Mouse (Mus musculus) adrenal gland, postnatal 25 days (tissue): ENCODE data around the gene Znrf4. TPM values are rescaled to one million over a fixed set of nuclear protein-coding genes. Genes with fewer than 3 reads are reported as not detected.

Experiments used
- DNase-seq: peaks from one replicate; pipeline ENCODE4 v3.0.0; 2021; ENCODE audit warnings: mixed read lengths
- long read RNA-seq: library from polyadenylated mRNA; stranded (forward); transcript quantifications from one replicate; pipeline ENCODE4 v2.0.0, GENCODE M21; 2021
- total RNA-seq: library from RNA; stranded (reverse); gene quantifications from 2 replicates; pipeline ENCODE4 v1.2.3, GENCODE M21; 2021

Znrf4 gene
- total RNA-seq, result not detected in 2 replicates
- long read RNA-seq, result 0 reads

DNA sequence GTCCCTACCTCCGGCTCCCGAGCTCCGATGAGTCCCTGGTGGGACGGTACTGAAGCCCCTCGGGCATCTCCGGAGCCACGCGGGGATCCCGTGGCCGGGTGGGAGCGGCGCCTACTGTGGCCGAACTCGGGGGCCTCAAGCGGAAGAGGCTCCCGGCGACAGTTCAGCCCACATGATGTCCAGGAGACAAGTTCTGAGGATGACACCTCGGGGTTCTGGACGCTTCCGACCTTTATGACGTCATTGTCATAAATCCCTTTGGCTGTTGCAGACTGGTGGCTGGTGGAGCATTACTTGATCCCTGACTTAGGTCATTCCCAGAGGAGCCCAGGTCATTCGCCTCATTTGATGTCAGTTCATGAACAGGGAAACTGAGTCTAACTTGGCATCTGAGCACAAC is at the start of gene Znrf4:
Gene Znrf4 (minus strand): TSS at position 122 of the 400 bp plus-strand sequence.
- no peak for DNase-seq

DNA sequence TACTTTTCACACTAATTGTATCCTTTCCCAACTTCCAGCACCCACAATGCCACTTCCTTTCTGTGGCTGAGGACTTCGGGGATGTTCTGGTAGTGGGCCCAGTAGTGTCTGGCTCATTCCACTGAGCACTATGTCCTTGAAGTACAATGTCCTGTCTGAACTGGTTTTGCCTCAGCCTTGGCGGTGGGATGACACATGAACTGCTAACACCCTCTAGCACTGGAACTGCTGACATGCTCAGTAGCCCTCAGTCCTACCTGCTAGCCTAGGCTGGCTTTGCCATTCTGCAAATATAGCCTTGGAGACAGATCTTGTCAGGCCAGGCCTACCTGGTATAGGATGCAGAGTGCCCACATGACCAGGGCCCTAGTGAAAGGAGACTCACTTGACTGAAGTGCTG is 49.6 kb upstream of the Znrf4 start:
- peak; percentile 31 for DNase-seq

DNA sequence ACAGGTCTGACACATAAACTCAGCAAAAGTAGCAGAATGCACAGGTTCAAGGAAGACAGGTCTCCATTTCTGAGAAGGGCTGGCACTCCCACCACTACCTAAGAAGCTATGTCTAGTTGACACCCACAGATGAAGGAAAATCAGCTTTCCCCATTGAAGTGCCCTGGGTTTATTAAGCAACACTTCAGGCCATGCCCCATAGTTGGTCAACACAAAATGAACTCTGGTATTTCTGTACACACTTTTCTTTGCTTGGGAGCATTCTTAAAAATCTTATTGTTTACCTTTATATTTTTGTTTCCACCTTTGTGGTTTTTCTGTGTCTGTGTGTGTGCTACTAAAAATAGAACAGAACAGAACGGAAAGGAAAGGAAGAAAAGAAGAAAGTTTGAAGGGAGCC is 47.9 kb upstream of the Znrf4 start:
- no peak for DNase-seq

DNA sequence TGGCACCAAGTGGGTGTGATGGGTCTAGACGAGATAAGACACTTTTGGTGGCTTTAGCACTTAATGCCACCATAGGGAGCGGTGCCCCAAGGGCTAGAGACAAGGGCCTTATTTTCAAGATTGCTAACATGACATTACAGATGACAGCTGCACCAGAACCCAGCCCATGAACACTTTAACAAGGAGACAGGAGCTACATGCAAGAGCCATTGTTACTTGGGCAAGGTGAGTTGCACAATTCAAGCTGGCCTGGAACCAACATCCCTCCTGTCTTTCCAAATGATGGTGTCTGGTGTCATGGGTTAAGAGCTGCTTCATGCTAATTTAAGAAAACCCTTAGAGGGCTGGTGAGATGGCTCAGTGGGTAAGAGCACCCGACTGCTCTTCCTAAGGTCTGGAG is 47.2 kb upstream of the Znrf4 start:
- no peak for DNase-seq

DNA sequence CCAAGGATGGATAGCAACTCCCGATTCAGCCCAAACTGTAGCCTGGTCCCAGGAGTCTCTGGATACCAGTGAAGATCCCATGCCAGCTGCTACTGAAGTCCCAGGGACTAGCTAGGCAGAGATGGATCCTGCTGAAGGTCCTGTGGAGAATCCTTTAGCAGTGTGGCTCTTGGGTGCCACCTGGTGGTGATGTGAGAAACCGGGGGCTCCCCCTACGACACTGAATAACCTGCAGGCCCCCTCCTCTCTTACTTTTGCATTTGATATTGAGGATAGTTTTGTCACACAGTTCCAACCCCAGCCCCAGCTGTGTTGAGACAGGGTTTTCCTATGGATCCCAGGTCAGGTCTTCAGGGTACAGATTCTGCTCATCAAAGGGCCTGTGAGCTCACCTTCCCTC is 46.2 kb upstream of the Znrf4 start:
- peak; percentile 72 for DNase-seq

DNA sequence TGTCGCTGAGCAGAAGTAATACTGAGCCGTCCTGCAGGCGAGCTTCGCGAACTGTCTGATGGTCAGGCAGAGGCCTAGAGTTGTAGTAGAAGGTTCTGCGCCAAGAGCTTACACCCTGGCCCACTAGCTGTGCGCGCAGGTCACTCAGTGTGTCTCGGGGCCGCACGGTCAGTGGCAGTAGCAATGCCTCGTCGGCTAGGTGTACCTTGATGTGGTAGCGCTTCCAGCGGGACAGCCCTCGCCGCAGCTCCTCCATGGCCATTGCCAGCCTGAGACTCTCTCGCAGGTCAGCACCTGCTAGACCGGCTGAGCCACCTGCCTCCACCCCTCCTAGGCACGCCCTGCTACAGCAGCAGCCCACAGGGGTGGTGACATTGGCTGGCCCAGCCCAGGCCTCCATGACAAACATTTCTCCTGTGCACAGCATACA is 41.9 kb upstream of the Znrf4 start, which contains the start of gene Gm20219:
Gene Gm20219 (minus strand): TSS at position 266 of the 430 bp plus-strand sequence.
- no peak for DNase-seq

DNA sequence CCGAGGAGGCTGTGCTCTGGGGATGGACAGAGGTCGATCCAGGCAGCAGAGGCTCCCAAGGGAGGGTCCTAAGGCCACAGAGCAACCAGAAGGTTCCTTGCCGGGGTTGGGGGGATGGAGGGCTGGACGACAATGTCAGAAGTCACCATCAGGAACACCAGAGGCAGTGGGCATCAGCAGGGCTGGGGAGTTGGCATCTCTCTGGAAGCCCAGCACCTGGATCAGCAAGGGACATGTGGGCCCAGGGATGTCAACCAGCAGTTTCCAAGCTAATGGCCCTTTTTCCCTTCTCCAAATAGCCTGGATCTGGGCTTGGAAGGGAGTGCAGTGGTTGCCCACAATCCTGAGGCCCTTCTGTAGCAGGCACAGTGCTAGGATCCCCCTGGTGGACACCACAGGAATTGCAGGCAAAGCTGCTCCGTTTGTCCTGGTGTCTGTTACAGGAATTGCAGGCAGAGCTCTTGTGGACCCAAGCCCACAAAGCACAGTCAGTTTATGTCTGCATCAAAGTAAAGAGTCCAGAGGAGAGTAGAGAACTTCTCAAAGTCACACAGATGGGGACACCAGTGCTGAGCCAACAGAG is 40.6 kb upstream of the Znrf4 start:
- DNase-seq, result peak; percentile 65

DNA sequence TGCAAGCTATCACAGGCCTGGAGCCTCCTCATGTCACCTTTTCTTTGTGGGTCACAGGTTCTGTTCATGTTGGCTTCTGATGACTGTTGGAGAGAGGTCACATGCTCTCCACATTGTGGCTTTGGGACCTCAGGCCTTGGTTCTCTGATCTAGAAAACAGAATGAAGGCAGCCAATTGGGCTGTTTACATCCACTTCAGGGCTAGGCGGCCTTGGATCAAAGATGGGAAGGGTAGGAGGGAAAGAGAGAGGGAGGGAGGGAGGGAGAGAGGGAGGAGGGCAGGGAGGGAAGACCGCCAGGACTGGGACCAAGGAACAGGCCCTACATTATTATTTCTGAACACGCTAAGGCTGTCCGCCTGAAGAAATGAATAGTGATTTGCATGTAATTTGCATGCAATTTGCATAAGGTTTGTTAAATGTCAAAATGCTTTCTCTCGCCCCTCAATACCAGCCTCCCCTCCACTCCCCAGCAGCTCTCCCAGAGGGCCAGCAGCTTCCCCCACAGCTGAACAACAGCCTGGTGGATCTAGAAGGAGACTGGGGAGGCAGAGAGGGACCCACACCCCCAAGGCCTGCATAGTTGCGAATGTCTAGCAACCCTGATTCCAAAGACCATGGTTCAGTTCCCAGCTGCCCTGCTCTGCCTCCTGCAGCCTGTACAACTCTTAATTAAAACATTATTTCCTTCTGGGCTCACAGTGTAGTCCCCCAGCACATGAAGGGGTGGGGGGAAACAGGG is 39.8 kb upstream of the Znrf4 start:
- DNase-seq, result no peak

DNA sequence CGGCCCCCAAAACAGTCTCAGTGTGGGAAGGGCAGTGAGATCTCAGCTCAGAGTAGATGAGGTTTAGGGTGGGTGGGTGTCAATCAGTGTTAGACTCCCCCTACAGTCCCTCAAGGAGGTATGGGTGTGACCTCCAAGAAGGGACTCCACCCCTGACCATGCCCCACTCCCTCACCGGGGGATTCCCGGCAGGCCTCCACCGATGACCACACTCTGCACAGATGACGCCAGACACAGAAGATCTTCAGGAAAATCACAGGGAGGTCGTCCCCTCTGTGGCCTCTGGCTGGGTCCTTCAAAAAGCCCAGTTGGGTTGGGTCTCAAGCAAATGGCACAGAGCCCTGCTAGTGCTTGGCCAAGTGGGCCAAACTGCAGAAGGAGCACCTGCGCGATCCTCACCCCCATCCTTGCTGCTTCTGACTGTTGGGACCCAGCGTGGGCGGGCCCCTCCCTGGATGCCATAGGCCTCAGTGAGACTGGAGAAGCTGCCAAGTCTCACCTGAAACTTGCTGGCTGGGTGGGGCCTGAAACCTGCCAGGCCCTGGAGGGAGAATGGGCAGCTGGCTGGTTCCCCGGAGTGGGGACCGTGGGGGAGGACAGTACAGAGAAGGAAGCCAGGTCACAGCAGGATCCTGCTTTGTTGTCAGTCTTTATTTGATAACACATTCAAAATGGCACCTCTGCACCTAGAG is 38.7 kb upstream of the Znrf4 start:
- DNase-seq, result no peak

GRCm38 (mm10) chr17:56548605-56549105 is 36.4 kb upstream of the Znrf4 start:
- no peak for DNase-seq

GRCm38 (mm10) chr17:56547846-56548604 is 35.8 kb upstream of the Znrf4 start:
- DNase-seq, result no peak

DNA sequence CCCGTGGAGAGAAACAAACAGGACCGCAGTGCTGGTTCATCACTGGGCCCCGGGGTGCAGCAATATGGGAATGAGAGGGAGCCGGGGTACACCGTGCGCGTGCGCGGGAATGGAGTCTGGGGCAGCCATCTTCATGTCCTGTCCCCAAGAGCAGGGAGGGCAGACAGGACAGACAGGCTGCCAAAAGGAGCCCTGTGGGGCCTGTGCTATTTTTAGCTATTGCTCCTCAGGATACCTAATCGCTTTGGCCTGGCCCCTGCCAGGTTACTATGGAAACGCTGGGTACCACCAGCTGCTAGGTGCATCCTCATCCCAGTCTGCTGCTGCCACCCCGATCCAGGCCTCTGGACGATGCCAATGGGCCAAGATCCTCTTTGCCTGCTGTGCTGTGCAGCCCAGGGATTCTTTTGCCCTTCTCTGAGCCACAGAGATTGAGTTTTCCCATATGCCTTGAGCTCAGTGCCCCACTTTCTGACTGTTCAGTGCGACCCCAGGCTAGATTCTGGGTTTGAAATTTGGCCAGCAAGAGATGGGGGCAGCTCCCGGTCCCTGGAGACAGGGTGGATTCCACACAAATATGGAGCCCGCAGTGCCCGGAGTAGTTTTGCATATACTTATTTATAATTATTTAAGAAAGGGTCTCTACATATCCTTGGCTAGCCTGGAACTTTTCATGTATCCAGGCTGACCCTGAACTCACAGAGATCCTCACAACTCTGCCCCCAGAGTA is 35.0 kb upstream of the Znrf4 start:
- no peak for DNase-seq

DNA sequence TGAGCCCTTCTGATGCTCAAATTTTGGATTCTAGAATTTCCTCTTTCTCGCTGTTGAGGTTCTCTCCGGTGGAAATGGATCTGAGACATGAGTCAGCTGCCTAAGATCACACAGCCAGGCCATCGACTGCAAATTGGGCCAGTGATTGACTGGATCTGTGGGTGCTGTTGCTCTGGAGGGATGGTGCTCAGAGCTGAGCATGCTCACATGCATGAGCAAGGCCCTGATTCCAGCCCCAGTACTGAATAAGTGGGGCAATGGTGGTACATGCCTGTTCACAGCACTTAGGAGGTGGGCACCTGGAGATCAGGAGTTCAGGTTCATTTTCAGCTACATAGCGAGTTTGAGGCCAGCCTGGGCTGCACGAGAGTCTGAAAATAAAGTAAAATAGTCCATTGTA is 34.3 kb upstream of the Znrf4 start:
- no peak for DNase-seq

GRCm38 (mm10) chr17:56545945-56546344 is 33.7 kb upstream of the Znrf4 start:
- DNase-seq, result no peak

GRCm38 (mm10) chr17:56544699-56545387 is 32.6 kb upstream of the Znrf4 start:
- no peak for DNase-seq

DNA sequence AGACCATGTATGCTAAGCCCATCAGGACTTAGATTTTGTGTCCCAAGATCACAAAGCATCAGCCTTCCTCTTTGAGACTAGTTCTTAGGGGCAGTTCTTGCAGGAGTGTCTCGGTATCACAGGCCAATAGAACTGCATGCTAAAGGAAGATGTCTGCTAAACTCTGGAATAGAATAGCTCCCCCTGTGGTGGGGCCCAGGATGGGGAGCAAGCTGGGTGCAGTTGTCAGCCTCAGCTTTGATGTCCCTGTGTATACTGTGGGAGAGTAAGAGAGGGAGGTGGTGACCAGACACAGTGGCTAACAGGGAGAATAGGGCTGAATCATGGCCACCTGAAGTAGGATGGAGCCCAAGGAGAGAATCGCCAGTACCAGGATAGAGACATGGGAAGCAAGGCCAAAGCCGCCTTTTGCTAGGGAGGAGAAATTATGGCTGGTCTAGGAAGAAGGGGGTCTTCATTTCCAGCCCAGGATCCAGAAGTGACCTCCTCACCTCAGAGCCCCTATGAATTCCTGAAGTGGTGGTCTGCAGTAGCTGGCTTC is 31.5 kb upstream of the Znrf4 start:
- no peak for DNase-seq

GRCm38 (mm10) chr17:56542736-56543135 is 30.5 kb upstream of the Znrf4 start:
- DNase-seq, result no peak

GRCm38 (mm10) chr17:56540562-56540975 is 28.3 kb upstream of the Znrf4 start:
- no peak for DNase-seq

GRCm38 (mm10) chr17:56537912-56538311 is 25.7 kb upstream of the Znrf4 start:
- DNase-seq, result no peak

DNA sequence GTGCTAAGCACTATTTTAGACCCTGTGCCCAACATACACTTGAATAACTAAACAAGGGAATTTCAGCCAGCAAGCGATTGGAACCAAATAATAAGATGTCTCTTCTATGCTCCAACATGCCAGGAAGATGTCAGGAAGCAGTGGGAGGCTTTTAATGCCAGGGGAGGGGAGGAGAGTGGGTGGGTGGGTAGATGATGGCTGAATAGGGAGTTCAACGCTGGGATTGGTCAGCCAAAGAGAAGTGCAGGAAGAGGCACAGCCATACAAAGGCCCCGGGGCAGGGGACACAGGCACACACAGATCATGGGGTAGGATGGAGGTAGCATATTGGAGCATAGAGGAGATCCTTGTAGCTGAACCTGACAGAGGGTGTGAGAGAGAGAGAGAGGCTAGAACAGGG is 24.6 kb upstream of the Znrf4 start:
- no peak for DNase-seq

GRCm38 (mm10) chr17:56536192-56536591 is 24.0 kb upstream of the Znrf4 start:
- DNase-seq, result no peak
